Mouse (Mus musculus): ENCODE measurements around the gene 0610010F05Rik. TPM values are rescaled to one million over a fixed set of nuclear protein-coding genes. Genes with fewer than 3 reads are reported as not detected.

0610010F05Rik gene
- 4.3 and 4.5 TPM in 2 replicates for total RNA-seq (2023)

DNA sequence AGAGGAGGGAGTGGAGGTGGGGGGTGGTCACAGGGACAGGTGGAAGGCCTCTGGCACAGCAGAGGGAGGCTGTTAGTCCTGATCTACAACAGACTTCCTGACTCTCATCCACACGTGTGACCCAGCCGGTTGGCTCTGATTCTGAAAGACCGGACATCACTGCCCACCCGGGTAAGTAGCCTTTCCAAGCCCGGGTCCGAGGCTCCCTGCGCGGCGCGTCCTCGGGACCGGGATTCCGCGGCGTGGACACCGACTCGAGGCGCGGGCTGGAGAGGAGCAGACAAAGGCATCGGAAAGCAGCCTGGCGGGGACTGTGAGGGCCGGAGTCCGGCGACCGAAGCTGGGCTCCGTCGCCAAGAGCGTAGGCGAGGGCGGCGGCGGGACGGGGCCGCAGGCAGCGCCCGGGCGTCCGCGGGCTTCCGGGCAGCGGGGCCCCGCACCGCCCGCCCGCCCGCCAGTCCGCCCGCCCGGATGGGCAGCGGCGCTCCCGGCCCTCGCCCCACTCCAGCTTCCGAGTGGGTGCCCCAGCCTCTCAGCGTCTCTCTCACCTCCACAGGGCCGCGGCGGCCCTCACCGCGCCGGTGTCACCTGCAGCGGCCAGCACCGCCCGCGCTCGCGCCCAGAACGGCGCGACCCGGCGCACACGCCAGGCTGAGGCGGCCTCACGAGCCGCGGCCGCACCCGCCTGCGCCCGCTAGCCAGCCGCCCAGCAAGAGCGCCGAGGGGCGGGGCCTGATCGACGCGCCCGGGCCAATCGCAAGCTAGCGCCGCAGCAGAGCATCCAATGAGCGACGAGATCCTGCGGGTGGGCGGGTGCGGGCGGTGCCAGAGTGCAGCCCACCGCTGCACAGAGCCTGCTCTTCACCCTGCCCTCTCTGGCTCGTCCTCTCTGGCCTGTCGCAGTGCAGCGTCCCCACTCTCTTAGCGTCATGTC lies at the start of gene 0610010F05Rik:
0610010F05Rik (minus strand) TSS at position 695 of the 934 bp plus-strand sequence.

DNA sequence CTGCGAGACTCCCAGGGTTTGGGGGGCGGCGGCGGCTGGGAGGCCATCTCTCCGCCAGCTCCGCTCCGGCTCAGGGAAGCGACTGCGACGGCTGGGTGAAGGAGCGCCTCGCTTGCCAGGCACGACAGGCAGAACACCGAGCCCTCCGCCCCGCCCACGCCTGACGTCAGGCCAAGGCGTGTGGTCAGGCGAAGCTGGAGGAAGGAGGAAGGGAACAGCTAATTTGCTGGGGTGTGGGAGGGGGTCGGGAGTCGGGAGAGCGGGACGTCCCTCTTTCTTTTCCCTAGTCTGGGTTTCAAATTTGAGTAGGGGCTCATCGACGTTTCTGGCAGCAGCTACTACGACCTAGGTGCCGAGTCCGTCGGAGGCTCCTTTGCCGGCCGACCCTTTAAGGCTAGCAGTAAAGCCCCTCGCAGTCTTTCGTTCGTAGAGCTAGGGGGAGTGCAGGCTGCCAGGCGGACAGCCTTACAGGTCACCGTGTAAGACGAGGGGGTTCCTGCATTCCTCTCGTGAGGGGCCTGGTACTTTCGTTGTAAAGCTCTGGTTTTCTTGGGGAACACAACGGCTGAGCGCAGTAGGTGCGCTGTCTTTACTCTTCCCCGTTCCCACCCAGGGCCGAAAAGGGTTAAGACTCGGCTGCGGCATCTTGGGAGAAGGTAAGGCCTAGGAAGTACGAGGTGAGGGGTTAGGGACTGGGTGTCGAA lies 32.5 kb upstream of the 0610010F05Rik start, which contains the start of gene Pex13:
Pex13 (minus strand) TSS at position 162 of the 704 bp plus-strand sequence.

DNA sequence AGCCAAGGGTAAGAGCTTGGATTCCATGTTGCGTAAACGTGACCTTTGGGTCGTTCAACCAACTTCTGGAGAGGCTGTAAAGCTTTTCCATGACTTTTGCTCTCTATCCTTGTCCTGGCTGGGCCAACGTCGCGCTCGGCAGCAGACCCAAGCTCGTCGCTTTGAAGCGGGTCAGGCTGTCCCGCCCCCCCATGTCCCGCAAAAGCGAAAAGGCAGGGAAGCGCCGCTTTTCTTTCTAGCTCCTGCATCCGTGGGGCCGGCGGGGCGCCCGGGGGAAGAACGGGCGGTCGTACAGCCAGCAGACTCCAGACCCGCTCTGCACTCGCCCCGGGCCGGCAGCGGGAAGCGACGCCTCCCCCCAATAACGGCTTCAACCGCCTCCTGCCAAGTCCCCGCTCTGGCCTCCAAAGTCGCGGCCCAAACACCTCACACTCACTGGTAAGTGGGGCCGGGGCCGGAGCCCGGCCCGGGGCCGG lies 31.9 kb upstream of the 0610010F05Rik start, which contains the start of gene Pus10:
Pus10 (plus strand) TSS at position 364 of the 476 bp plus-strand sequence.

DNA sequence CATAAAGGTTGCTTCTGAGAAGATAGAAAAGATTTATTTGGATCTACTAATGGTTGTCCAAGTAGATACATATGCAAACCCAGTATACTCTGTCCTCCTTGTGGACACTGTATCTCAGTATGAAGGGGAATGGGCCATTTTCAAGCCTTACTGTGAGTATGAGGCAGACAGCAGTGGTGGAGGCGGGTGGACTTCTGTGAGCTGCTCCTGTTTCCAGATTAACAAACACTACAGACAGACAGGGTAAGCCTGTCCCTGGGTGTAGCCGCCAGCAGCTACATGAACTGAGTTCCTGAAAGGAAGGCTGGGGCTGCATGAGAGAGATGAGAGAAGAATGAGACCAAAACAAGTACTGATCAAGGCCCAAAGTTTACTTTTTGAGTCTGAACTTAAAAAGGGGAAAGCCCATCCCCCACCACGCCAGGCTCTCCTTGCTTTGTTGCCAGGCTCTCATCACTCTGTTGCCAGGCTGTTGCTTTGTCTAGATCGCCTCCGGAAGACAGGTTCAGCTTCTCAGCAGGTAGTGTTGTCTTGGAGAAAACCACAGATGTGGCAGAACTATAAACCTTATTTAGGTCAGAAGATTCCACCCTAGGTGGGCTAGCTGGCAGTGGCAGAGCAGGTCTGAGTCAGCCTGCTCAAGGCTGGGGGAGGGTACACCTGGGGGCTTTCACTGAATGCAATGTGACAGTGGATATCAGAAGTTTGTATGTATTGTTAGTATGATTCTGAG lies 112.8 kb downstream of the 0610010F05Rik start, which contains the start of gene 1700093K21Rik:
1700093K21Rik (minus strand) TSS at position 683 of the 733 bp plus-strand sequence.

Other genes with a start within 250 kb of the 0610010F05Rik start
- 20.2 and 33.5 TPM in 2 replicates for gene Ahsa2, start 135.6 kb downstream of the 0610010F05Rik start, total RNA-seq (2023)
- not detected in 2 replicates for gene 1700093K21Rik, start 112.5 kb downstream of the 0610010F05Rik start, total RNA-seq (2023)
- gene Pus10, start 32.0 kb upstream of the 0610010F05Rik start, total RNA-seq (2023), result 10.5 and 18.3 TPM in 2 replicates
- 14.4 and 15.7 TPM in 2 replicates for gene Pex13, start 32.3 kb upstream of the 0610010F05Rik start, total RNA-seq (2023)
- 107 and 111 TPM in 2 replicates for gene Rel, start 137.3 kb upstream of the 0610010F05Rik start, total RNA-seq (2023)

Data from neutrophil, adult 65 days (primary cell).